Mouse (Mus musculus) gastrocnemius, postnatal 10 days (tissue): ENCODE results near the gene Nim1k. TPM values are rescaled to one million over a fixed set of nuclear protein-coding genes. Genes with fewer than 3 reads are reported as not detected.

Experiments used
- DNase-seq: peaks from one replicate; pipeline ENCODE4 v3.0.0; 2021; ENCODE audit warnings: mixed read lengths
- long read RNA-seq, 2 experiments: library from polyadenylated mRNA; stranded (forward); transcript quantifications; one replicate each; pipeline ENCODE4 v2.0.0; 2021
- total RNA-seq, 2 experiments: library from RNA; stranded (reverse); gene quantifications; 2 replicates each; pipeline ENCODE4 v1.2.3; 2021

Nim1k gene
- 1 to 10 TPM; 2.1 to 2.5 TPM for total RNA-seq
- long read RNA-seq, experiment 1, full-length matches to known transcripts, result 5 of 6 reads
- long read RNA-seq, experiment 1, partial matches to known transcripts, result 0 of 6 reads
- long read RNA-seq, experiment 1, other reads (novel, unspliced or antisense), result 1 of 6 reads
- long read RNA-seq, experiment 2, full-length matches to known transcripts, result 4 of 5 reads
- long read RNA-seq, experiment 2, partial matches to known transcripts, result 0 of 5 reads
- long read RNA-seq, experiment 2, other reads (novel, unspliced or antisense), result 1 of 5 reads

DNA sequence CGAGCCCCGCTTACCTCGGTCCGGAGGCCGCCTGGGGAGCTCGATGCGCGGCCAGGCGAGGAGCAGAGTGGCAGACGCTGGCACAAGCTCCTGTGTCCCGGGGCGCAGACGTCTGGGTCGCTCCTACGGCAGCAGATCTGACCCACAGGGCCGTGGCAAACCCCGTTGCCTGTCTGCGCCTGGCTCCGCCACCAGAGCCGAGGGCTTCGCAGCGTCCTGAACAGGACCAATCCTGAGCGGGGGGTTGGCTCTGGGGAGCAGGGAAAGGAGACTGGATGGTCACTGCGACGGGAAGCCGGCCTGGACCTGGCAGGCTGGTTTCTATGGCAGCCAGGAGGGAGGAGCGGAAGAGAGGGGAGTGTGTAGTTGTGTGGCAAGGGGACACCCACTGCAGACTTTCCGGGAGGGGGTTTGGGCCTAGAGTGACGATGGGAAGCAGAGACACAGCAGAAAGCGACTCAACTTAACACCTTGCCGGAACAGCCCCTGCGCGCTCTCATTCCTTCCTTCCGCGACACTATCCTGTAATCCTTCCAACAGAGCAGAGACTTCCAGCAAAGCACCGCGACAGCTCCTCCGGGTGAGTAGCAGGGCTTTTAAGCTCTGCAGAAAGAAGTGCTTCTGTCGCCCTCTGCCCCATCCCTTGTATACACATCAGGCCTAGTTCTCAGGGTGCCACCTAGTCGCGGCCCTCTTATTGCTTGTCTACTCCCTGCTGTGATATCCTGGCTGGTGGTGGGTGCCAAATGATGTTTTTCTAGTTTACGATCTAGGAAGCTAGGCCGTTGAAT is at the start of gene Nim1k:
TSS of gene Nim1k (minus strand) at position 202 of the 791 bp plus-strand sequence.
- peak; percentile 78 for DNase-seq

DNA sequence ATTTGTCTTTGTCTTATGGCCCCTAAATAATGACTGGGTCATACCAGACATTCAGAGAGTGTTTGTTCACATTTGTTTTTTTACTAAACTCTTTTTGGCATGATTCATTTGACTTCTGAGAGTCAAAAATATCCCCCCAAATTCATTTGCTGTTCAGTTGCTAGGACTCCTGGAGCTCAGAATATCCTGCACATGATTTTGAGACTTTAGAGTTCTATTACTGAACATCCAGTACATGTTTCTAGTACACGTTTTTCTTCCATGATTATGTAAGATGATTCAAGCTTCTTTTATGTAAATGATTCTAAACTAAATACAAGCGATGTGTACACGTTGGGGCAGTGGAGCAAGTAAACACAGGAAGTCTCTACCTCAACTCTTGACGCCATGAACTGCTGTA is 42.0 kb upstream of the Nim1k start:
- no peak for DNase-seq

GRCm38 (mm10) chr13:119792791-119793404 is 37.2 kb upstream of the Nim1k start:
- no peak for DNase-seq

GRCm38 (mm10) chr13:119791580-119792135 is 36.0 kb upstream of the Nim1k start:
- no peak for DNase-seq

GRCm38 (mm10) chr13:119790761-119791579 is 35.3 kb upstream of the Nim1k start, which contains the start of gene Zfp131:
Gene Zfp131, minus strand, starts transcription at chr13:119790889.
- DNase-seq, result peak; percentile 95

DNA sequence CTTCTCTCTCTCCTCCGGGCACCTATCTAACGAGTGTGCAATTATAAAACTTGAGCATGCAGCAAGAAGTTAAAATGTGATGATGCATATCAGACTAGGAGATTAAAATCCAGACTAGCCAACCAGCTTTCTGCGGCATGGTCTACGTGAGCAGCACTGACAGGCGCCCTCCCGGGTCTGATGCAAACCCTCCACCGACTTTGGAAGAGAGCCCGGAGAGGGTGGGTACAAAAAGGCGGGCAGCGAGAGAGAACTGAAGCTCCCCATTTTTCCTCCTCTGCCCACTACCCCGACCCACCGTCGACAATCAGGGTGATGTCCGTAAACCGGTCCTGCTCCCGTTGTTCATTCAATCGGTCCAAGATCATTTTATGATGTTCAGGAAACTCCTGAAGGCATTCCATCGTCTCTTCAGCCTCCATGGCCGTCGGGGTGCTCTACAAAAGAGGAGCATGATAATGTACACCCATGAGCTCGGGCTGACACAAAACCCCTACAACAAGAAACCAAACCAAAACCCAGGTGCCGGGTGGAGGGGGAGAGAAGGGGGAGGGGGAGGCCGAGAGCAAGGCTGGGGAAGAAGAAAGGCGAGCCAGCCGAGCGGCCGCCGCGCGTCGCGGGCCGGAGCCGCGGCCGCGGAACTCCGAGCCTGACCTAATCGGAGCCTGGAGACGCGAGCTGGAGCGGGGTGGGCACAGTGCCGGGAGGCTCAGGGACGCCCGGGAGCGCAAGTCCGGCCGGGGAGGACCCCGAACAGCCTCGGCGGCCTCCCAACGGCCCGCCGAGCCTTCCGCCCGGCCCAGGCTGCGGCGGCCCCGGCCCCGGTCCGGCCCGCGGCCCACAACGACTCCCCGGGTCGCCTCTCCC is 34.4 kb upstream of the Nim1k start:
- peak; percentile 87 for DNase-seq

DNA sequence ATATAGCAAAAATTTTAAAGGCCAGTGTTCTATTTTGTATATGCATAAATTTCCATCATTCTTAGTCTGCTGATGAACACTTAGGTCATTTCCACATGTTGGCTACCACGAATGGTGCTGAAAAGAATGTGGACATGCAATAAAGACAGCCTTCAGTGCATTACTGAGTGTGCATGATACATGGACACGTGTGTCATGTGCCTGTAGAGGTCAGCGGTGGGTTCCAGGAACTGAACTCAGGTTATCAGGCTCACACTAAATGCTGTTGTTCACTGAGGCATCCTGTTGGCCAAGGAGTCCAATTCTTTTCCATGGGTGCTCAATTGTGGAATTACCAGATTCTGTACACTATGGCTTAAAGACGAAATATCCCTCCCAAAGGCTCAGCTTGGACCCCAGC is 27.9 kb upstream of the Nim1k start:
- no peak for DNase-seq

- no peak for DNase-seq
Measured at GRCm38 (mm10) chr13:119768541-119768940, 12.9 kb upstream of the Nim1k start.

GRCm38 (mm10) chr13:119766480-119766879 is 10.8 kb upstream of the Nim1k start:
- DNase-seq, result no peak

DNA sequence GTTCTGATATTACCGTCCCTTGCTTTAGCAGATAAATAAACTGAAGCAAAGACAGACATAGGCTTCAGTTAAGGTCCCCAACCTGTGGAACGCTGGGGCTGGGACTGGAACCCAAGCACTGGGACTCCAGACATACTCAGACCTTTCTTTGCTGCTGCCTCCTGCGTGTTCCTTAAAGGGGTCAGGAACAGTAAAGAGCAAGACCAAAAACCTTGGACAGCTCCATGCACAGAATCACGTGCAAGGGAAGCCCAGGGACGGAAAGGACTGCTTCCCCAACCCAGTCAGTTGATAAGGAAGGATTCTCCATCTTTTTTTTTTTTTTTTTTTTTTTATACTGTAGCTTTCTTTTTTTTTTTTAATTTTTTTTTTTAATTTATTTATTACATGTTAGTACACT is 1.1 kb upstream of the Nim1k start:
- no peak for DNase-seq

DNA sequence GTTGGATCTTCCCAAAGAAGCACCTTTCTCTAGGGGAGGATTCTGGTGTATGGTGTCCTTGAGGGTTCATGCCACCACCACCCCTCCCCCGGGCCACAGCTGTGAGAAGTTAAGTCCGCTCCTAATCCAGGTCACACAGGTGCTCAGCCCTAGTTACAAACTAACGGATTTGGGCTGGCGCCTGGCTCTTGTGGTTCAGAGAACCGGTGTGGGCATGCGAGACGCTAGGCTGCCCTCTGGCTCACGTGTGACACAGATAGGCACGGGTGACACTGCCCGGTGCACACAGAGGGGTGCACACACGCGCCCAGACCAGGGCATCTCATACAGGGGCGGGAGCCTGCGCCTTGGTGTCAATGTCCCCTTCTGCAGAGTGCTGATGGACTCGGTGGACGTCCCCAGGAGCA is 538 bp downstream of the Nim1k start:
- DNase-seq, result no peak

DNA sequence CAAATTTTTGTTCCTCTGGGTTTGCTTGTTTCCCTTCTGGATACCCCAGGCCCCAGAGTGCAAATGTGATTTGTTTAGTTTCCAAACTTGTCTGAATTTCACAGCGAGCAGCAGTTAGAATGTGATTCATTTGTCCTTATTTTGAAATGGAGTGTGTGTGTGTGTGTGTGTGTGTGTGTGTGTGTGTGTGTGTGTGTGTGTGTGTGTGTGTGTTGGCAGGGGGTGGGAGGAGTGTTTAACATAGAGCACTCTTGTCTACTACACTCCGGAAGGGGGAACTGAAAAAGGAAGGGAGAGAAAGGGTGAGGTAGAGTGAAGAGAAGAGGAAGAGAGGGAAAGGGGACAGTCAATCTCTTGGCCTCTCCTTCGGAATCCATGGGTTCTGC is 1.1 kb downstream of the Nim1k start:
- DNase-seq, result no peak

DNA sequence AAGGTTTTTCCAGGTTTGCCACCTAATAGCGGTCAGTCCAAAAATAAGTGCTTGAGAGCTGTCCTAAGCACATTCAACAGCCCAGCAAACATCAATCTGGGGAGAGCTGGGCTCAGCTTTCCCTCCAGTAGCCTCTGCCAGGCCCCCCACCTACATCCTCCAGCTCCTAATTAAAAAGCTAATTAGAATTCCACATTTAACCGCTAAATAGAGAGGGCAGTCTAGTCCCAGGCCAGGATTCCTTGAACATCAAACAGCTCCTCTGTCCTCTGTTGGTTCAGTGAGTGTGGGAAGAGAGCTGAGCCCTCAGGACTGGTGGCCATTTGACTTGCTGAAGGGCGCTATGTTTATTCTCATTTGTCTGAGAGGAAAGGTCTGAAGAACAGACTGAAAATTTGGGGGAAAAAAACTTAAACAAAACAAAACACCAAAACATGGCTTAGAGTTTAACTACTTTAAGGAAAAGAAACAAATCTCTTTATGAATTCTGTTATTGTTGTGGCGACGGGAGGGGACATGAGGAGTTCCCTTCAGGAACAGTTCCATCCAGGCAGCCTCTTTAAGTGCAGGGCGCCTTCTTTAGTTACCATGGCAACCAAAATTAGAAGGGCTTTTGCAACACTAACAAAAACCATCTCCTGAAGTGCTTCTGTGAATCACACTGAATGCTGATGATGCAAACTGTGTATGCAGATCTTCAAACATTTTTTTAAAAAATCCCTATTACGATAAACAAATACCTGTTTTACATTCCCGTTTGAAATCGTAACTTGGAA is 1.6 kb downstream of the Nim1k start:
- DNase-seq, result no peak

- DNase-seq, result no peak
Measured at GRCm38 (mm10) chr13:119746930-119747329, 8.8 kb downstream of the Nim1k start.

- DNase-seq, result no peak
Measured at GRCm38 (mm10) chr13:119743470-119743869, 12.2 kb downstream of the Nim1k start.

DNA sequence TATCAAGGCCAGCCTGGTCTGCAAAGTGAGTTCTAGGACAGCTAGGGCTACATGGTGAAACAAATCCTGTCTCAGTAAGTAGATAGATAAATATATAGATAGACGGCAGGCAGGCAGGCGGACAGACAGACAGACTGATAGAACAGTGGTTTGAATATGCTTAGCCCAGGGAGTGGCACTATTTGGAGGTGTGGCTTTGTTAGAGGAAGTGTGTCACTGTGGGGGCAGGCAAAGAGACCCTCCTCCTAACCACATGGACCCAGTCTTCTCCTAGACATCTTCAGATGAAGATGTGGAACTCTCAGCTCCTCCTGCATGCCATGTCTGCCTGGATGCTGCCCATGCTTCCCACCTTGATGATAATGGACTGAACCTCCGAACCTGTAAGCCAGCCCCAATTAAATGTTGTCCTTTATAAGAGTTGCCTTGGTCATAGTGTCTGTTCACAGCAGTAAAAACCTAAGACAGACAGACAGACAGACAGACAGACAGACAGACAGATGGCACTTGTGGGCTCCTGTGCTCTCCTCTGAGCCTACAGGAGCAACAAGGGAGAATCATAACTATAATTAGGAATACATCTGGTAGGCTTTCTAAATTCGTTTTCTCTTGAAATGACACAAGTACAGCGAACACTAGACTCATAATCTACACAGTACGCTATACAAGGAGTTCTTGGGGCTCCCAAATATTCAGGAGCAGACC is 12.8 kb downstream of the Nim1k start:
- no peak for DNase-seq

- DNase-seq, result no peak
Measured at GRCm38 (mm10) chr13:119741390-119742237, 14.1 kb downstream of the Nim1k start.

DNA sequence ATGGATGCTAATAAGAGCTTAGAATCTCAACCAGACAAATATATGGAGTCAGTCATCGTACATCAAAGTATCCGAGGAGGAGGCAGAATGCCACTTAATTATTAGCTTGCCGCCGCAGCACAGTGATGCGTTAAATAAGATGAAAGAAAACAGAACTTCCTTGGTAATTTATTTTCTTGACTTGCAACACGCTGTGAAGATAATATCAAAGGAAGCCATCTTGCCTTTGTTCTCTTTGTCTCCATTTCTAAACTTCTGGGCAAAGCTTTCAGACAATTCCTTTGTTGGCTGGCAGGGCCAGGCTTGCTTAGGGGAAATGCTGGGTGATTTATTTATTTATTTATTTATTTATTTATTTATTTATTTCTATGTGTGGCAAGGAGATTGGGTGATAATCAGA is 24.2 kb downstream of the Nim1k start:
- DNase-seq, result no peak

DNA sequence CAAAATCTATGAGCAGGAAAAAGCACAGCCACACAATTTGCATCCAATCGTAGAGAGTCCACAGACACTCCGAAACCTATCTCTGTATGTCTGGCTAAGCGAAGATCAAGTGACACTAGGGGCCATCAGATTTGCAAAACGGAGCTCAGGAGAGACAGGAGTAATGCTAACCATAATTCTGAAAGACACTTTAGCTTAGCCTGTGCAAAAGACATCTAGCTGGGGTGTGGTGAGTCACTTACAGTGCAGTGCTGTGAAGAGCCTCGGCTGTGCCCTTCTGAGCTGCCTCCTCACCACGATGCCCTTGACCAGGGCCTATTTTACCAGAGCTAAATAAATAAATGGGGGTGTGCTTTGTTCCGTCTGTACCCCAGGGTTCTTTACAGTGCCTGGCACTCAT is 26.3 kb downstream of the Nim1k start:
- DNase-seq, result no peak
